Mouse (Mus musculus): ENCODE measurements around the gene Fars2. TPM values are rescaled to one million over a fixed set of nuclear protein-coding genes. Genes with fewer than 3 reads are reported as not detected.

Gene Fars2
- total RNA-seq, 2 experiments from 2014 or later, result 29.5 to 31.5 TPM

DNA sequence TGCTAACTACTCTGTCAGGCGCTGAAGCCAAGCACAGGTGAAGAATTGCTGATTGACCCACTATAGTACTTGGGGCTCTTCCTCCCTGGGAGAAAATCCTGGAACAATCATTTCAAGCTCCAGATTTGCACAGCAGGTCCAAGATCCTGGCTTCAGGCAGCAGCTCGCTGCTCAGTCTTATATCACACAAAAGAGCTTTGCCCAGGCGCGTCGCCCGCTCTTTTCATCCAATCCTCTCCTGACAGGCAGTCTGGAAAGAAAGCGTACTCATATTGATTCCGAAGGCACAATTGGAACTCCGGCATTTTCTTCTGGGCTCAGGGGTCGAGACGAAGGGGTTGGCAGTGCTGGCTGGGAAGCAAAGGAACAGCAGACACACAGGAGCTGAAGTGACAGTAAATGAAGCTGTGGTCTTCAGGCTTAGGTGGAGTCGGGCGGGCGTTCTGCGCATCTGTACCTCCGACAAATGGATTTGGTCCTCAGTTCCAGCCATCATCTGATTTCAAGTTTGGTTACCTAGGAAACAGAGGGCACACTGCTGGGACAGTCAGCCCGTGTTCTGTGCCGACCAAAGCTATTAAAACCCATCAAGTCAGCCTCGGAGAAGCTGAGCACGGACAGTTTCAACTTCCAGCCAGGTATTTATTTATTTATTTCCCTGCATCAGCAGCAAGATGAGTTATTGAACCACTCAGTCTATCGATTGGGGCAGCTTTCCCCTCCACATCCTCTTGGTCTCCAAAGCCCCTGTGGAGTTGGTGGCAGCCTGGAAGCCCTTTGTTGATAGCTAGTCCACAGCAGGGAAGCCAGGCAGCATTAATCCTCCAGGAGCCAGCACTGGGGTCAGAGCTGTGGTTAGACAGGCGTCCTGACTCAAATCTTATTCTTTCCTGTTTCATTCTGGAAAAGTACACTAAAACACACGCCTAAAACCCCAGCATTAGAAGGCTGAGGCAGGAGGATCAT lies 495.9 kb downstream of the Fars2 start:
- peak; percentile 38 for DNase-seq
- intact Hi-C loops (cut with DNase I), result no loop called here

DNA sequence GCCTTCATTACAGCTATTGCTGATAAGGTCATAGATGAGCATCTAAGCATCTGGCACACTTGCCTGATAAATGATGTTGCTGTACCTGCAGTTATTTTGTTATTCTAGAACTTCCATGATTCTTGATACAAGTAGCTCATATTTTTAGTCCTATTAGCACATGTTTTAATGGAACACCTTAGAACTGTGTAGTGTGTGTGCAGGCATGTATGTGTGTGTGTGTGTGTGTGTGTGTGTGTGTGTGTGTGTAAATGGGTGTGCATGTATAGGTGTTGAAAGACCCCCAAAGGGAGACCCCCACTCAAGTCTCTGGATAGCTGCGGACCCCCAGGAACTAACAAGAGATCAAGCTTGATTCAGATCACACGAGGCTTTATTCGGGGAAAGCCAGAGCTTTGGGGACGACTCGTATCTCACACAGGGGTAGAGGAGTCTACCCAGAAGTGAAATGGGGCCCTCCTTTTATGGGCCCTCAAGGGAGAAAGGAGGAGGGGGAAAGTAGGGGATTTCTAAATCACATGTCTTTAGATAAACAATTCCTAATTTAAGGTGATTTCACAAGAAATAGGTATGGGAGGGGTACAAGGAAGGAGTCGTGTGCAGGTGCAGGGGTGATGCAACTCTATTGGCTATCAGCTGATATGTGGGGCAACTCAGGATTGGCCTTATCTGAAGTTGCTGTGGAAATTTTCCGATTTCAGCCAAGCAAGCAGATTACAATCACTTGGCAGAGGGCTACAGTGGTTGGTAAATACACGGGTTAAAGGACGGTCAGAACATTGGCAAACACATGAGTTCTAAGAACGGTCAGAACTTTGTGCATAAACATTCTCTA lies 503.5 kb downstream of the Fars2 start:
- intact Hi-C loops (cut with DNase I), result no loop called here
- DNase-seq, result no peak

DNA sequence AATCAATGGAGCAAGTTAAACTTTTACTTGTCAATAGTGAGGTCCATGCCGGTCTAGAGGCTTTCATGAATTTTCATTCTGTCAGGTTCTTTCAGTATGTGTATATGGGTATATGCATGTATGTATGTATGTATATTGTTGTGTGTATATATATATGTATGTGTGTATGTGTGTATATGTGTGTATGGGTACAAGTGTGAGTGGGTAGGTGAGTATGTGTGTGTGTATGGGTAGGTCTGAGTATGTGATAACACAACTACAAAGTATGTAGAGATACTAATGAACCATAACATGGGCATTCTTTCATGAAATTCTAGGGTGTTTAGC lies 504.1 kb downstream of the Fars2 start:
- no peak for DNase-seq
- intact Hi-C loops (cut with DNase I), result no loop called here

DNA sequence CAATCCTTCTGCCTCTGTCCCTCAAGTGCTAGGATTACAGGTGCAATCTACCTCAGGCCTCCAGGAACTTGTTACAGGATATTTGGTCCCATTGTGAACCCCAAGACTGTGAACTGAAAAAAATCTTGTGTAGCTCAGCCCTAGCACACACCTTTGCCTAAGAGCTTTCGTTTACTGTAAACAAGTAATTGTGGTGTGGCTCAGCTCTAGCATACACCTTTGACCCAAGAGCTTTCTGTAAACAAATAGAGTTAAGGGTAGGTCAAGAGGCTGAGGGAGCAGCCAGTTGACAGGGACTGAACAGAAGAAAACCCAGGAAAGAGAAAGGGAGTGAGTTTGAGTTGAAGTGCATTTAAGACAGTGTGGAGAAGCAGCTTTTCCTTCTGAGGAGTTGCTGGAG lies 506.3 kb downstream of the Fars2 start:
- no peak for DNase-seq

DNA sequence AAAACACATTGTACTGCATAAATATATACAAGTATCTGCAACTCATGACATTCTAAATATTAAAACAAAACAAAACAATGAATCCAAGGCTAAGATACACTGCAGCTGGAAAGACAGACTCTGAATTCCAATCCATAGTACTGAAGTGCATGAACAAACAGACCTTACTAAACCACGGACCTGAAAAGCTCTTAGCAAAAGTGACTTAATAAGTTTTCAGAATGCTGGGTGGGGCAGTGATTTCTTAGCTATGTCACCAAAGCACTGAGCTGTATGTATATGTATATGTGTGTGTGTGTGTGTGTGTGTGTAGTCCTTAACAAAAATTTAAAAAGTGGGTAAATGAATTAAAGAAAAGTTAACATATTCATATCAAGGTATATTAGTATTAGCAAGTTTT lies 511.9 kb downstream of the Fars2 start:
- no peak for DNase-seq
- intact Hi-C loops (cut with DNase I), result no loop called here

More for the DNA sequence above, 506.3 kb downstream of the Fars2 start:
- intact Hi-C loops (cut with DNase I), result no loop called here

DNA sequence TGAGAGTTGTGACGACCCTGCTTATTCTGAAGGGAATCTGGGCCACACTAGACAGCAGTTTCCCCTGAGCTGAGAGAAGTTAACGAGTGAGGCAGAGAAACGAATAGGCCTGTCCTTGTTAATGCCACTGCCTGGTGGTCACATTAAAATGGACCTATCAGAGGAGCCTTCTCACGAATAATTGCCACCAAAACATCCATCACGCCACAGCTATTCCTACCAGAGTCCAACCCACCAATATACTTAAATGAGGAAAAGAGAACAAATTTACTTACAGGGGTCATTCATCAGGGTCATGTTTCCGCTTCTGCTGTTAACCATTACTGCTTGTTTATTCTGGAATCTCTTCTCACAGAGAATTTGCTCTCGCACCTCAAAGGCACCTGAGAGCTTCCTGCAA lies 531.0 kb downstream of the Fars2 start:
- no peak for DNase-seq
- intact Hi-C loops (cut with DNase I), result no loop called here

DNA sequence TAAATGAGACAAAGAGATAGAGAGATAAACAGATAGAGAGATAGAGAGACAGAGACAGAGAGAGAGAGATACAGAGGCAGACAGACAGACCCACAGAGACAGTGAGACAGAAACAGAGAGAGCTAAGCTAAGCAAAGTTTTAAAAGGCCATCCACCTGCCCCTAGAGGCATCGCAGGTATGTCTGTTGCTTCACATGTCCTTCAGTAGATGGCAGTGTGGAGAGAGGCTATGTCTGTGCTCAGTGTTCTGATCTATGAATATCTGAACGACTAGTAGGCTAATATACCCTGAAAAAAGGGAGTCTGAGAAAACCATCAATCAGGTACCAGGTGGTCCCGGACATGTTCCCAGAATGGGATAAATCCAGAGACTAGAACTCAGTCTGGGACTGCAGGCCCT lies 537.0 kb downstream of the Fars2 start:
- intact Hi-C loops (cut with DNase I), result no loop called here
- no peak for DNase-seq

DNA sequence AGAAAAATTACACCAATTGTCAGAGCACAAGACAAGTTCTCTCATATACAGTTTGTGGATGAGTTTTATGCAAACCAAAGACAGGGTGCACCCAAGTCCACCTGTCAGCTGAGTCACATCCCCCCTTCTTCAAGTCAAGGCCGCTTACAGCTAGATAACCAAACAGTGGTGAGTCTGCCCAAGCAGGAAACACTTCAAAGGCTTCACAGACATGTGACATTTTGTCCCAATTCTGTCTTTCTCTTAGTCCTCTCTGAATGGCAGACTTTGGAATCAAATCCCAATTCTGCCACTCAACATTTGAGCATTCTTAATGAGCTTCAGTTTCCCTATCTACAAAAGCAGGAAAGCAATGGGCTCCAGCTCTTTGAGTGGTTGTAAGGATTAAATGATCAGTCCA lies 562.1 kb downstream of the Fars2 start:
- intact Hi-C loops (cut with DNase I), result no loop called here

DNA sequence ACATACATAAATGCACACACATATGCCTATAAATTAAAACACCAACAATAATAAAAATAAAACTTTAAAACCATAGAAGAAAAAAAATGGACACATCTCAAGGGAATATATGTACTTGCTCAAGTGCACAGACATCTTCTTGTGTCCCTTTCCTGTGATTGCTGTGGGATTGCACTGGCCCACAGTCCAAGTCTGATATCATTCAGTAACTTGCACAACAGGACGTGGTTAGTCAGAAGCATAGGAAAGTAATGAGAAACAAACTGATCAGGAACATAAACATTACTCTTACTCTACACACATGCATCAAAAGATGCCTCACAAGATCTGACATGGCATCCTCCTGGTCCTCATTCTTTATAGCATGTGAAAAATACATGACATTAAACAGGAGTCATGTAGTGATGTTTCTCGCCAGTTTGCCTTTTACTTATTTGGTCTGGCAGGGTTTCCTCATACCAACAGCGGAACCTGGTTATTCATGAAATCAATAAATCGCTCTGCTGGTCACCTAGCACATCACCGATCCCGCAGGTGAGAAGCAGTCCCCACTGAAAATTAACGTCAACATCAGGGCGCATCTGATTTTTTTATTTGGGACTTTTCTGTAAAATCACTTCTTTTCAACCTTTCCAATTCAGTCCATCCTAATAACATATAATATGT lies 563.6 kb downstream of the Fars2 start:
- no peak for DNase-seq
- intact Hi-C loops (cut with DNase I), result no loop called here

More for the DNA sequence above, 562.1 kb downstream of the Fars2 start:
- DNase-seq, result no peak

DNA sequence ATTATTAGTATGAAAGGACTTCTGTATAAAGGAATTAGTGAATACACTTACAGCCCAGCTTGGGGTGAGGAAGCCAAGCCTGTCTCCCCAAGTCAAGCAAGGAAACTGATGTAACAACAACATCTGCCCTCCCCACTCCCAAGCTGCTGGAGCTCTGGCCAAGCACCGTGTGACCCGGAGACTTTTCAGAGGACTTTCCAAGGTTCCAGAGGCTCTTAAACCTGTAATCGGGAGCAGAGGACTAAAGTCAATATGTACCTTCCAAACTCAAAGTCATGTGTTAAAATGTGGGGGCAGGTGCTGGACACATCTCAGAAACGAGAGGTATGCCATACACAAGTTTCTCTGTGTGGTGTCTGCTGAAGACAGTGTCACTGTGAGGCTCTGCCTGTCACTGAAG lies 566.4 kb downstream of the Fars2 start:
- DNase-seq, result no peak
- intact Hi-C loops (cut with DNase I), result no loop called here

DNA sequence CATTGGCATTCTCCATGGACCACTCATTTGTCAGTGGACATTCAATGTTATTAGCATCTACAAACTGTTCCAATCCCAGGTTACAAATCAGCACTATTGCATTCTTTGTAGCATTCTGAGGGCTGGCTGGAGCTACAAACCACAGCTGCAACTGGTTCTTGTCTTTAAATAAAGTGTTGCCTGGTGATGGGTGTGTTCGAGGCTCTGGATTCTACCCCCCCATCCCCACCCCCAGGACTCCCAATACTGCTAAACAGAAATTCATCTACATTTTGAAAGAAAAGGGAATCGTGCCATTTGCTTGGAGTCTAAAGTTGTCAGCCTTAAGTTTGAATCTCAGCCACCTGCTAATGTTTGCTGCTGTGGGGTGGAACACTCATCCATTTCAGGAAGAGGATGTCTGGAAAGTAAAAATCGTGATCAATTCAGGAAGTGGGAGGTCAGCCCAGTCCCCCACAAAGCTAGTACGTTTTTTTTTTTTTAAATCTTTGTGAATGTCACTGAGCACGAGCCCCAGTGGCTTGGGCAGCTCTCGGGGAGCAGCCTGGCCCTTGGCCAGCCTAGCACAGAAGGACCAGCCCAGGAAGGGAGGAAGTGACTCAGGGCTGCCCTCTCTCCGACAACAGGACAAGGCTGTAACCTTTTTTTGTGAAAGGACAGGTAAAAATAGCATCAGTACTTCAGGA lies 578.4 kb downstream of the Fars2 start:
- peak; percentile 14 for DNase-seq
- intact Hi-C loops (cut with DNase I), result no loop called here

DNA sequence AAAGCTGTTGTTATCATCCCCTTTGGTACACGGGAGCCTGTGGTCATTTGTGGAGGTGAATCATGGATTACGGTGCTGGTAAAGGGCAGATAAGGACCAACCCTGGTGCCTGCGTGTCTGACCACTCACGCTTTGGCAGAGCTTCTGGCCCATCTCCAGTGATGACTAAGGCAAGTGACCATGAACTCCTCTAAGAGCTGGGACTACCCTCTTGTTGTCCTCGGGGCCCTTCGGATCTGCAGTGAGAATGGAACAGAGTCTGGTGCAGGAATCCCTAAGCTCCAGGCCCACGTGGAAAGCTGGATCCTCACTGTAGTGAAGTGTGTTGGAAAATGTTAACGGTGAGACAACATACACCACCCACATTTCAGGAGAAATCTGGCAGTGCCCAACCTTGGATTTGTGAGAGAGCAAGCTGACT lies 579.1 kb downstream of the Fars2 start:
- intact Hi-C loops (cut with DNase I), result no loop called here
- peak; percentile 3 for DNase-seq

DNA sequence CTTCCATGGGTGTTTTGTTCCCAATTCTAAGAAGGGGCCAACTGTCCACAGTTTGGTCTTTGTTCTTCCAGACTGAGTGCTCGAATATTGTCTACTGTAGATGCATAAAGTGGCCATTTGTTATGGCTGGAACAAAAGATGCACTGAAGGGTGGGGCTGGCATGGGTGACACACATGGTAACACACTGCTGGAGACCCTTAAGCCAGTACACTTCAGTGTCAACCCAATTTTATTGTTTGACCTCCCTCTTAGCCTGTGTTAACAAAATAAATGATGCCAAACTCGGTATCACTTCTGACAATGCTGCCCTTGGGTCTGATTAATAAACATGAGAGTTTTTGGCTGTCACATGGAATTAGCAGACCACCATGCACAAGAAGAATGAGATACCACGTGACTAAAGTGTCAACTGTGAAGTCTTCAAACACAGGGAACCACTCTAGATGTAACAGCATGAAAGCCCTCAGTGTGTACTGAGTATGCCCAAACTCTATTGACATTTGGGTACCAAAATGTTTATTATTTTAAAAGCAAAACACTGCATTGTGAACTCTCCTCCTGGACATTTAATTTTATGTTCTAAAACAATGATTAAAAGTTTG lies 590.0 kb downstream of the Fars2 start:
- intact Hi-C loops (cut with DNase I), result no loop called here
- no peak for DNase-seq

DNA sequence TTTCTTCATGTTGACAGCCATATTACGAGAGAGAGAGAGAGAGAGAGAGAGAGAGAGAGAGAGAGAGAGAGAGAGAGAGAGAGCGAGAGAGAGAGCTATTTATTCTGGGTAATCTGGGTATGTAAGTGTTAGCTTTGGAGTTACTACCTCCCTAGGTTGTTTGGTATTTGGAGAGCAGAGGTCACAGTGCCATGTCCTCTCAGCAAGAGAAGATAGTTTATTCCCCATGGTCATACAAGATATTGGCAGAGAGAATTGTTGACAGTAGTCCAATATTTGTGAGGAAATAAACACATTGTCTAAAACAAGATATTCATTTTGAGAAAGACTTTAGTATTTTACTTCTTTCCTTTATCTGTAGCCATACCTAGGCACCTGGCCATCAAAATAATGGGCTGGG lies 596.9 kb downstream of the Fars2 start:
- no peak for DNase-seq
- intact Hi-C loops (cut with DNase I), result loop anchor here (10.0 kb wide), 1 partner anchor 129 kb away; no protein-coding TSS in a partner anchor

DNA sequence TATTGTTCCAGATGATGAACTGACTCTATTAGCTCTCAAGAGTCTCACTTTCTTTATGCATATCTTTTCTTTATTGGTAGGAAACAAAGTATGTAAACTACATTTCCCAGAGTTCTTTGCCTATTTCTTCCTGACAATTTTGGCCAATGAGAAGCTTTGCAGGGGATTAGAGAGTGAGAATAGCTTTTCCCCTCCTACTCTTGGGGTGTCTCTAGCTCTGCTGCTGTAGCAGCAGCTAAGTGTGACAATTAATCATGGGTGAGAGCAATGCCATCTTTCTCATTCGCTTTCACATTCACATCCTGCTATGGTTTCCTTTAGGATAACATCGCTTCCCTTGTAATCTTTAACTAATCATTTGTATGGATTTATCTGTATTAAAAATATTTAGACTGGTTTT lies 599.5 kb downstream of the Fars2 start:
- intact Hi-C loops (cut with DNase I), result loop anchor here (10.0 kb wide), 1 partner anchor 132 kb away; no protein-coding TSS in a partner anchor
- no peak for DNase-seq

DNA sequence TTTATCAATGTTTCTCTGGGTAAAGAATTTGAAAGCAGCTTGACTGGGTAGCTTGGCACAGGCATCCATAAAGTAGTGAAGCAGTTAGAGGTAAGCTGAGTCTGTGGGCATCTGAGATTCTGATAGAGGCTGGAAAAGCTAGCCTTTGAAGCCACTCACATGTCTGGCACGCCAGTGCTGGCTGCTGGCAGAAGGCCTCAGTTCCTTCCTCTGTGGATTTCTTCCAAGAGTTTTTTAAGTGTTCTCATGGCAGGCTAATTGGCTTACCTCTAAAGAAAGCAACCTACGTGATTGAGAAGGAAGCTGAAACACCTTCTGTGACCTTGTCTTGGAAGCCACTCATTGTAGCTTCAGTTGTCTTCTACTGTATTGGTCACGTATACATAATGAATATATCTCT lies 600.2 kb downstream of the Fars2 start:
- intact Hi-C loops (cut with DNase I), result loop anchor here (10.0 kb wide), 1 partner anchor 133 kb away; no protein-coding TSS in a partner anchor
- DNase-seq, result no peak

DNA sequence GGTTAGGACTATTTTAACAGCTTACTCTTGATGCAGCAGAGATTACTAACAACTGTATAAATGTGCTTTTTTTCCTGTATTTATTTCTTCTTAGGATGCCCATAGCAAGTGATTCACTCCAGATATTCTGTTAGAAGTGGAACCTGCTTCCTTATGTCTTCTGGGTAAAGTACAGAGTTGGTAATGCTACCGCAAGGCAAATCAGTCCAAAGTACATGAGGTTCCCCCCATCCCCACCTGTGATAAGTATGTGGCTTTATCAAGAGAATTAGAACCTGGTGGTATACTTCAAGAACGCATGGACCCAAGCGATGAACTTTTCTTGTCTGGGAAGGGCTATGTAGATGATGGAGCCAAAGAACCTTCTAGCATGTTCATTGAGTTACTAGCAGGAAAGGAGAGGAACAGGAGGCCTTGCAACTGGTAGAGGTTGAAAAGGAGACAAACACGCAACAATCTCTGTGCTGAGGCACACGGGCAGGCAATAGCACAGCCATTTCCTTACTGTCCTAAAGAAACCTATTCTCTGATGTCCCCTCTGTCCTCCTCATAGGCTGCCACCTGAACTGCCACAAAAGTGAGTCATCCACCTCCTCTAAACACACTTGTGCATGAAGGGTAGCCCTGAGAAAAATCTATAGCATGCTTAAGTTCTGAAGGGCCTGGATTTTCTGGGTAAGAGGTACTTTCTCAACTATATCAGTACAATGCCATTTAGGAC lies 603.2 kb downstream of the Fars2 start:
- intact Hi-C loops (cut with DNase I), result no loop called here
- DNase-seq, result no peak

DNA sequence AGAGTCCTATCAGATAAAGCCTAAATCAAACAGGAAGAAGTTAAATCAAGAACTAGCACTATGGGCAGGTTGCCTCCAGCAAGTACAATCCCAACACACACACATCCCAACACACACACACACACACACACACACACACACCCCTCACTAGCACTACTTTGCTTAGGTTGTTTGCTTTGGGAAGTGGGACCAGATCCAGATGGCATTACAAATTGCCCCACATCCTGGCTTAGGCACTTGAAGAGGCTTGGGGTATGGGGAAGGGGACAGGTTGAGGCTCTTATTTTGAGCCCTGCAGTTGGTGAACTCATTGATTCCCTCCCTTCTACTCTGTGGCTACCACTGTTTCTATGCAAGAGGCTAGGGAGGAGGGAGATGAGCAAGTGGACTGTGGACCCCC lies 605.1 kb downstream of the Fars2 start:
- intact Hi-C loops (cut with DNase I), result no loop called here
- DNase-seq, result no peak

DNA sequence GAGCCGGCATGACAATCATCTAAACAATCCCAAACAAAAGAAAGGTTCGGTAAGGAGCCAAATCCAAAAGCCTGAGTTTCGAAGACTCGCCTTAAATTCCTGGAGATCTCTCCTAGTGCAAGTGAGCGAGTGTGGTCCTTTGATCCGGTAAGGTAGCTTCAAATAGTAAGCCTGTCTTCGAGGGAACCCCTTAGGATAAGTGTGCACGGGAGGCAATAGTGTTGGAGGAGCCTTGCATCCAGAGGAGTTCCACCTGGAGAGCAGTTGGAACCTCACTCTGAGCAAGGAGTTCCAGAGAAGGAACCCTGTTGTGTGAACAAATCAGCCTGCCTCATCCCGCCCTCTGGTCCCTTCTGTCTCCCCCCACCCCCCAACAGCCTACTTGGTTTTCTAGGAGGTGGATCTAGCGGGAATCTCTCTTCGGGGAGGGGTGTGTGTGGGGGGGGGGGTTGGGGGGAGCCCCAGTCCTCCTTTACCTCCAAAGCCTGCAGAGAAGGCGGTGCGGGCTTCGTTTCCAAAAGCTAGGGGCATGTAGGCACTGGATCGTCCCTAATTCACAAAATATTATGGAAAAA lies 606.6 kb downstream of the Fars2 start:
- intact Hi-C loops (cut with DNase I), result no loop called here
- no peak for DNase-seq

Measured in left cerebral cortex, postnatal 4 days (tissue).